Comparison of ENCODE assay signal across 8 mouse cellular contexts in genomic region chr9:66240493-66240892, GRCm38 (mm10).
DNase-seq lines count a peak whose midpoint lies in the region.
"Had no signal": no experiment of that assay in that cellular context is flagged by ENCODE, and none has a peak within 500 bp of the region (broad histone marks: within the 10 kb centered on the region; RNA-seq: fewer than 3 reads in every experiment).

No protein-coding gene starts in this region.

- peak; percentile 13 for DNase-seq in left cerebral cortex, postnatal 4 days
- DNase-seq in left cerebral cortex, adult 18-20 months (ENCODE audit: low spot score in 2 of 2), result no peak
- peak; percentile 33 for DNase-seq in brain, adult 2 months (ENCODE audit: low read depth, low spot score)
- peak; percentile 52 for DNase-seq in gastrocnemius, postnatal 14 days
- DNase-seq in skeletal muscle tissue, adult 2 months (ENCODE audit: low read depth, low spot score), result peak; percentile 62
- no peak for DNase-seq in urinary bladder, adult 18-20 months (ENCODE audit: low spot score in 2 of 2)
- no peak for DNase-seq in embryo, embryonic 11 days
- DNase-seq: liver, embryonic 13.5 days had no signal

- intact Hi-C loops in left cerebral cortex, postnatal 4 days (cut with DNase I), result no loop called here
- intact Hi-C loops in gastrocnemius, postnatal 14 days (cut with DNase I; ENCODE audit: low total_unique reads), result no loop called here

Comparison
In these comparisons a context has a peak if more than half of its experiments do, and no peak if none do; other contexts are left out.
1. DNase-seq: peak in left cerebral cortex, postnatal 4 days (single experiment), brain, adult 2 months (single experiment), gastrocnemius, postnatal 14 days (single experiment) and skeletal muscle tissue, adult 2 months (single experiment); none in left cerebral cortex, adult 18-20 months (0 of 2), urinary bladder, adult 18-20 months (0 of 2) and embryo, embryonic 11 days (single experiment).